Comparison of ENCODE assay signal across 26 mouse cellular contexts in genomic region chr11:104638006-104638405, GRCm38 (mm10). TPM values are rescaled to one million over a fixed set of nuclear protein-coding genes. Genes with fewer than 3 reads are reported as not detected.
A peak's percentile ranks its signal among the peaks of the same experiment; 100 is the strongest.
DNase-seq lines count a peak whose midpoint lies in the region; ATAC-seq and TF ChIP-seq lines count a peak whose summit lies in the region.
"Had no signal": no experiment of that assay in that cellular context is flagged by ENCODE, and none has a peak within 500 bp of the region (broad histone marks: within the 10 kb centered on the region; RNA-seq: fewer than 3 reads in every experiment).

No protein-coding gene starts in this region.

- H3K9me3 ChIP-seq in hindbrain, postnatal 0 days (ENCODE audit: low read length), result no peaks in the 10 kb centered on the region
- no peaks in the 10 kb centered on the region for H3K9me3 ChIP-seq in hindbrain, embryonic 11.5 days (ENCODE audit: control insufficient read depth, low read length)
- no peaks in the 10 kb centered on the region for H3K9me3 ChIP-seq in neural tube, embryonic 11.5 days (ENCODE audit: control insufficient read depth, low read length)
- no peaks in the 10 kb centered on the region for H3K9me3 ChIP-seq in neural tube, embryonic 15.5 days (replicated peaks)
- H3K9me3 ChIP-seq: embryonic facial prominence, embryonic 13.5 days; forebrain, embryonic 13.5 days; heart, embryonic 13.5 days; hindbrain, embryonic 12.5 days had no signal

- ATAC-seq in hindbrain, postnatal 0 days, result peak; percentile 66; the same call in 1 of the 2 replicates
- no peak for ATAC-seq in hindbrain, embryonic 11.5 days (ENCODE audit: low FRiP score)
- no peak for ATAC-seq in neural tube, embryonic 11.5 days (ENCODE audit: insufficient read depth, low FRiP score, low TSS enrichment)
- no peak for ATAC-seq in neural tube, embryonic 15.5 days (ENCODE audit: low FRiP score)
- ATAC-seq: activated CD4-positive, CD25-positive, alpha-beta regulatory T cell, adult 4 months; forebrain, embryonic 13.5 days; forebrain, postnatal 0 days; hindbrain, embryonic 16.5 days; Patski had no signal

- DNase-seq in cerebellum, postnatal 10 days, result peak; percentile 41 to 50
- DNase-seq in cerebellum, adult 8-10 months, result no peak
- peak; percentile 61 for DNase-seq in hindbrain, postnatal 0 days (ENCODE audit: low spot score)
- no peak for DNase-seq in hindbrain, embryonic 11.5 days (ENCODE audit: low spot score)
- peak; percentile 19 for DNase-seq in neural tube, embryonic 11.5 days (ENCODE audit: low spot score)
- peak; percentile 48 for DNase-seq in mesoderm, embryonic 11.5 days (ENCODE audit: low read depth, low spot score)
- DNase-seq in right cerebral cortex, postnatal 10 days (ENCODE audit: low spot score in 2 of 2), result no peak
- DNase-seq: adrenal gland, adult 2 months; adrenal gland, postnatal 25 days; B cell, adult 2 months; cerebellum, adult 2 months; cerebellum, postnatal 25 days; forebrain, postnatal 0 days; gastrocnemius, adult 2 months; gastrocnemius, postnatal 25 days; heart, postnatal 36 days had no signal

- H3K4me1 ChIP-seq in hindbrain, postnatal 0 days (ENCODE audit: insufficient read depth, low read length), result no peaks in the 10 kb centered on the region
- no peaks in the 10 kb centered on the region for H3K4me1 ChIP-seq in hindbrain, embryonic 11.5 days (replicated peaks; ENCODE audit: control insufficient read depth, insufficient read depth, low read length)
- 0 out of 2 replicates have a peak, but pooled peaks cover 2% of the 10 kb centered on the region for H3K4me1 ChIP-seq in neural tube, embryonic 11.5 days (ENCODE audit: control insufficient read depth, insufficient read depth, low read length)
- no peaks in the 10 kb centered on the region for H3K4me1 ChIP-seq in neural tube, embryonic 15.5 days
- H3K4me1 ChIP-seq: embryonic facial prominence, embryonic 13.5 days; forebrain, embryonic 13.5 days; heart, embryonic 13.5 days; hindbrain, embryonic 12.5 days had no signal

- TF ChIP-seq CTCF in hindbrain, postnatal 0 days (IDR thresholded peaks at IDR 0.05; ENCODE audit: low read depth), result no peak

- no peaks in the 10 kb centered on the region for H3K27me3 ChIP-seq in hindbrain, postnatal 0 days (ENCODE audit: insufficient read depth, low read length)
- no peaks in the 10 kb centered on the region for H3K27me3 ChIP-seq in hindbrain, embryonic 11.5 days (ENCODE audit: control insufficient read depth, insufficient read depth, low read length)
- no peaks in the 10 kb centered on the region for H3K27me3 ChIP-seq in neural tube, embryonic 11.5 days (ENCODE audit: control insufficient read depth, insufficient read depth, low read length)
- no peaks in the 10 kb centered on the region for H3K27me3 ChIP-seq in neural tube, embryonic 15.5 days (replicated peaks)
- H3K27me3 ChIP-seq: embryonic facial prominence, embryonic 13.5 days; forebrain, embryonic 13.5 days; heart, embryonic 13.5 days; hindbrain, embryonic 12.5 days; Patski had no signal

- H3K4me3 ChIP-seq in hindbrain, postnatal 0 days (ENCODE audit: low read length), result no peak overlapping the region
- H3K4me3 ChIP-seq in hindbrain, embryonic 11.5 days (ENCODE audit: low read depth, low read length), result no peak overlapping the region
- no peak overlapping the region for H3K4me3 ChIP-seq in neural tube, embryonic 11.5 days (ENCODE audit: low read depth, low read length)
- no peak overlapping the region for H3K4me3 ChIP-seq in neural tube, embryonic 15.5 days (replicated peaks)
- H3K4me3 ChIP-seq: embryonic facial prominence, embryonic 13.5 days; forebrain, embryonic 13.5 days; gastrocnemius, adult 2 months; heart, embryonic 13.5 days; hindbrain, embryonic 12.5 days had no signal

- 37% methylated on average over 5 of the region's 5 CpGs for WGBS in hindbrain, postnatal 0 days
- 55% methylated on average over 5 of the region's 5 CpGs for WGBS in hindbrain, embryonic 11.5 days
- WGBS in neural tube, embryonic 11.5 days, result 52% methylated on average over 5 of the region's 5 CpGs
- WGBS in neural tube, embryonic 15.5 days, result 49% methylated on average over 5 of the region's 5 CpGs

- no peaks in the 10 kb centered on the region for H3K36me3 ChIP-seq in hindbrain, postnatal 0 days (ENCODE audit: insufficient read depth, low read length)
- no peaks in the 10 kb centered on the region for H3K36me3 ChIP-seq in hindbrain, embryonic 11.5 days (ENCODE audit: control insufficient read depth, insufficient read depth, low read length)
- H3K36me3 ChIP-seq in neural tube, embryonic 11.5 days (ENCODE audit: control insufficient read depth, insufficient read depth, low read length), result no peaks in the 10 kb centered on the region
- H3K36me3 ChIP-seq in neural tube, embryonic 15.5 days, result no peaks in the 10 kb centered on the region
- H3K36me3 ChIP-seq: embryonic facial prominence, embryonic 13.5 days; heart, embryonic 13.5 days; hindbrain, embryonic 12.5 days had no signal

- H3K4me2 ChIP-seq in hindbrain, postnatal 0 days (ENCODE audit: low read depth, low read length), result no peak overlapping the region
- no peak overlapping the region for H3K4me2 ChIP-seq in hindbrain, embryonic 11.5 days (replicated peaks; ENCODE audit: low read depth, low read length)
- H3K4me2 ChIP-seq in neural tube, embryonic 11.5 days (ENCODE audit: low read depth), result no peak overlapping the region
- H3K4me2 ChIP-seq in neural tube, embryonic 15.5 days, result no peak overlapping the region
- H3K4me2 ChIP-seq: embryonic facial prominence, embryonic 13.5 days; forebrain, embryonic 13.5 days; heart, embryonic 13.5 days; hindbrain, embryonic 12.5 days had no signal

- H3K9ac ChIP-seq in hindbrain, postnatal 0 days (replicated peaks; ENCODE audit: low read length), result no peak overlapping the region
- H3K9ac ChIP-seq in hindbrain, embryonic 11.5 days (ENCODE audit: low read depth, low read length), result no peak overlapping the region
- no peak overlapping the region for H3K9ac ChIP-seq in neural tube, embryonic 11.5 days (ENCODE audit: low read length)
- no peak overlapping the region for H3K9ac ChIP-seq in neural tube, embryonic 15.5 days (replicated peaks)
- H3K9ac ChIP-seq: embryonic facial prominence, embryonic 13.5 days; forebrain, embryonic 13.5 days; forebrain, postnatal 0 days; heart, embryonic 13.5 days; hindbrain, embryonic 12.5 days had no signal

- no peak overlapping the region for H3K27ac ChIP-seq in hindbrain, postnatal 0 days
- no peak overlapping the region for H3K27ac ChIP-seq in hindbrain, embryonic 11.5 days (ENCODE audit: low read depth, low read length)
- H3K27ac ChIP-seq in neural tube, embryonic 11.5 days (ENCODE audit: low read depth, low read length), result no peak overlapping the region
- no peak overlapping the region for H3K27ac ChIP-seq in neural tube, embryonic 15.5 days (replicated peaks)
- H3K27ac ChIP-seq: embryonic facial prominence, embryonic 13.5 days; forebrain, embryonic 13.5 days; gastrocnemius, adult 2 months; heart, embryonic 13.5 days; hindbrain, embryonic 12.5 days had no signal

RNA-seq across cellular contexts. Expression of gene Itgb3, which starts 30.2 kb away (rescaled TPM):
- 1.7 TPM in 2 replicates for total RNA-seq in hindbrain, postnatal 0 days (2014; rRNA removed)
- polyA plus RNA-seq in hindbrain, postnatal 0 days (2015; fragmentation: Nextera tagmentation; extraction: Ambion mirVana), result 0.82 and 1.0 TPM in 2 replicates
- 1.3 and 1.4 TPM in 2 replicates for polyA plus RNA-seq in hindbrain, embryonic 11.5 days (2014; fragmentation: Nextera tagmentation; extraction: Ambion mirVana)
- polyA plus RNA-seq in neural tube, embryonic 11.5 days (2014; fragmentation: Nextera tagmentation; extraction: Ambion mirVana), result 1.6 and 2.3 TPM in 2 replicates
- 1.9 and 2.4 TPM in 2 replicates for polyA plus RNA-seq in neural tube, embryonic 15.5 days (2015; fragmentation: Nextera tagmentation; extraction: Ambion mirVana)

RNA-seq across cellular contexts. Expression of gene Gm11639, which starts 47.5 kb away (rescaled TPM):
- total RNA-seq in hindbrain, postnatal 0 days (2014; rRNA removed), result 0.11 TPM in 1 of 2 replicates, not detected in the other
- polyA plus RNA-seq in hindbrain, postnatal 0 days (2015; fragmentation: Nextera tagmentation; extraction: Ambion mirVana), result 0.05 and 0.43 TPM in 2 replicates
- not detected in 2 replicates for polyA plus RNA-seq in hindbrain, embryonic 11.5 days (2014; fragmentation: Nextera tagmentation; extraction: Ambion mirVana)
- not detected in 2 replicates for polyA plus RNA-seq in neural tube, embryonic 11.5 days (2014; fragmentation: Nextera tagmentation; extraction: Ambion mirVana)
- 0.23 and 0.31 TPM in 2 replicates for polyA plus RNA-seq in neural tube, embryonic 15.5 days (2015; fragmentation: Nextera tagmentation; extraction: Ambion mirVana)
- total RNA-seq: gastrocnemius, adult 2 months; granulocyte monocyte progenitor cell, adult 5-6 weeks; MEL had no signal
- polyA plus RNA-seq: adrenal gland, adult 2 months; forebrain, embryonic 13.5 days; hindbrain, embryonic 12.5 days had no signal

Comparison
In these comparisons a context has a peak if more than half of its experiments do, and no peak if none do; other contexts are left out.
1. DNase-seq: peak in cerebellum, postnatal 10 days (2 of 2), hindbrain, postnatal 0 days (single experiment), neural tube, embryonic 11.5 days (single experiment) and mesoderm, embryonic 11.5 days (single experiment); none in cerebellum, adult 8-10 months (single experiment), hindbrain, embryonic 11.5 days (single experiment) and right cerebral cortex, postnatal 10 days (0 of 2).